Mouse (Mus musculus): ENCODE data around the gene Cst12. TPM values are rescaled to one million over a fixed set of nuclear protein-coding genes. Genes with fewer than 3 reads are reported as not detected.

Gene Cst12
- not detected for polyA plus RNA-seq (2014; fragmentation: Illumina TruSeq; extraction: RNeasy Lipid Tissue Mini Kit (QIAGEN cat#74804); ENCODE audit: low read depth, low replicate concordance)

DNA sequence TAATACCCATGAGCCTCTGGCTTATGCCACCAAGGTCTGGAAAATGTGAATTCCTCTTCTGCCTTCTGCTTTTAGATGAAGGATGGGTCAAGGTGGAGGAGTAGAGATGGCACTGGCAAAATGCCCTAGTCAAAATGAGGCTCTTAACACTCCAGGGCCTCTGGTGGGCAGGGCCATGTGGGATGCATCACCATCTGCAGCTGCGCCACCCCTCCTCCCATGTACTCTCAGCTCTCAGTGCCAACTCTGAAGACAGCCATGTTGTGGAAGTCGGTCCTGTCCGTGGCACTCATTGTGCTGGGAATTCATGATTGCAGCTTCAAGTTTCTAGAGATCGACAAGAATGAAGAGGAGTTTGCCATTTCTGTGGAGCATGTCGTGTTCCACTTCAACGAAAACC lies at the start of gene Cst12:
Gene Cst12 (plus strand): TSS at position 220 of the 400 bp plus-strand sequence.

GRCm38 (mm10) chr2:148750058-148750457 lies 39.1 kb upstream of the Cst12 start, which contains the start of gene Cstl1:
Cstl1 (plus strand) TSS chr2:148750358.

GRCm38 (mm10) chr2:148771397-148771796 lies 17.8 kb upstream of the Cst12 start, which contains the start of gene Cst11:
Cst11 (minus strand) TSS chr2:148771497.

DNA sequence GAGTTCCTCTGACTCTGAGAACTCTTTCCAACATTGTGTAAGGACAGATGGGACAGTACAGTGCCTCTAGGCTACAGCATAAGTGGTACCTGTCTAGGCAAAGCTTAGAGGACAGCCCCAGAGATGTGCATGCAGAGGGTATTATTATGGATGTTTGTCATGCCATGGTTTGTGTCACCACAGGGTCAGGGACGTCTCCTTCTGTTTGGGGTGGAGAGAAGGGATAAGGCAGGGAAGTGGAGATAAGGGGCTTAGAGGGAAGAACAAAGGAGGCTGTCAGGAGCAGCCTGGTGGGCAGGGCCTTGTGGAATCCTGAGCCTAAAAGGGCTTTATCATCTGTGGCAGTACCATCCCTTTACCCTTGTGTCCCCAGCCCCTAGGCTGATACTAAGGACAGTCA lies 7.5 kb upstream of the Cst12 start, which contains the start of gene 8030411F24Rik:
Gene 8030411F24Rik (plus strand): TSS at position 301 of the 400 bp plus-strand sequence.

DNA sequence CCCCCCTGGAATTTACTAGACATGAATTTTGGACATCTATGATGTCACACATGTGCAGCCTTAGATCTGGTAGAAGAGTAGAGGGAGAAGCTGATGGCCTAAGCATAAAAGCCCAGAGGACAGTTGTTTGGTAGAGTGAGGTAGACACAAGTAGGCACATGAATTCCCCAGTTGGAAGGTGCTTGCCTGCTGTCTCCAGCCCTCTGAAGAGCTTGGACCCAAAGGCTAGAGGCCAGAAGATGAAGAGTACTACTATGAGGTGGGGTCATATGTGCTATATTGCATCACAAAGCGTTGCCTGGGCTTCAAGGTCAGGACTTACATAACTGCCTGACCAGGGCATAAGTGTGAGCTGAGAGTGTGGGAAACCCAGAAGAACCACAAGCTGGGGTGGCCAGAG lies 9.3 kb downstream of the Cst12 start, which contains the start of gene Cst8:
Gene Cst8 (plus strand): TSS at position 301 of the 400 bp plus-strand sequence.

DNA sequence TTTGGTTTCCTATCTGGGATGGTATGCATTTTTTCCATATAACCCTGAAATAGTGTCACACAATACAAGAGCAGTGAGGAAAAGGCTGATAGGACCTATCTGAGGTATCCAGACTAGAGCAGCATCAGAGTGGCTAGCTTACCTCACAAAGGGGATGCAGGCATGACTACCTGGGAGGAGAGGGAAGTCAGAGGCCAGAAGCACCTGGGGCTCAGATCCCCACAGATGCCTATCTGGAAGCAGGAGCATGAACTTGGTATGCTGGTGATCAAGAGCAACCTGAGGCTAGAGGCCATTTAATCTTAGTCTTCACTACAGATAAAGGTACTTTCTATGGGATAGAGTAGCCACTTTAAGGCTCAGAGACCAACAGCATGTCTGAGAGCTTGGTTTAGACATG lies 30.7 kb downstream of the Cst12 start, which contains the start of gene Cst13:
Gene Cst13 (plus strand): TSS at position 173 of the 400 bp plus-strand sequence.

DNA sequence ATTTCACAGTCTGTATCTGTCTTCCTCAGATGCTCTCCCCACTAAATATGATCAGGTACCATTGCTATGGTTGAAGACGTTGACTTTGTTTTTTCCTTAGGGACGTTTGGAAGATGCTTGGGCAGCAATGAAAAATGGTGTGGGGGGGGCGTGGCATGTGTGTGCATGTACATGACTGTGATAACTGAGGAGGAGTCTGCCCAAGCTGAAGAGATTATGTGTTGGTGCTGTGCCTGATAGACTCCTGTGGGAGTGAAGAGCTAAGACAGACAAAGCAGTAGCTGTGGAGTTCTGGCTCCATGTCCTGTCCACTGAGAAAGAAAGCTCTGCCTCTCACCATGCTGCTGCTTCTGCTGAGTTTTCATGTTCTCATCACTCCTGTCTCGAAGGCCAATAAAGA lies 45.8 kb downstream of the Cst12 start, which contains the start of gene Cst9:
Gene Cst9 (plus strand): TSS at position 236 of the 400 bp plus-strand sequence.

Other genes with a start within 250 kb of the Cst12 start
- 5.0 TPM for gene Nxt1, start 116.8 kb upstream of the Cst12 start, polyA plus RNA-seq (2014; fragmentation: Illumina TruSeq; extraction: RNeasy Lipid Tissue Mini Kit (QIAGEN cat#74804); ENCODE audit: low read depth, low replicate concordance)
- gene Gzf1, start 108.3 kb upstream of the Cst12 start, polyA plus RNA-seq (2014; fragmentation: Illumina TruSeq; extraction: RNeasy Lipid Tissue Mini Kit (QIAGEN cat#74804); ENCODE audit: low read depth, low replicate concordance) = 46.1 TPM
- 2.3 TPM for gene Napb, start 56.9 kb upstream of the Cst12 start, polyA plus RNA-seq (2014; fragmentation: Illumina TruSeq; extraction: RNeasy Lipid Tissue Mini Kit (QIAGEN cat#74804); ENCODE audit: low read depth, low replicate concordance)
- not detected for gene Cstl1, start 39.0 kb upstream of the Cst12 start, polyA plus RNA-seq (2014; fragmentation: Illumina TruSeq; extraction: RNeasy Lipid Tissue Mini Kit (QIAGEN cat#74804); ENCODE audit: low read depth, low replicate concordance)
- not detected for gene Cst11, start 17.9 kb upstream of the Cst12 start, polyA plus RNA-seq (2014; fragmentation: Illumina TruSeq; extraction: RNeasy Lipid Tissue Mini Kit (QIAGEN cat#74804); ENCODE audit: low read depth, low replicate concordance)
- gene 8030411F24Rik, start 7.4 kb upstream of the Cst12 start, polyA plus RNA-seq (2014; fragmentation: Illumina TruSeq; extraction: RNeasy Lipid Tissue Mini Kit (QIAGEN cat#74804); ENCODE audit: low read depth, low replicate concordance) = not detected
- not detected for gene Cst8, start 9.4 kb downstream of the Cst12 start, polyA plus RNA-seq (2014; fragmentation: Illumina TruSeq; extraction: RNeasy Lipid Tissue Mini Kit (QIAGEN cat#74804); ENCODE audit: low read depth, low replicate concordance)
- gene Cst13, start 30.7 kb downstream of the Cst12 start, polyA plus RNA-seq (2014; fragmentation: Illumina TruSeq; extraction: RNeasy Lipid Tissue Mini Kit (QIAGEN cat#74804); ENCODE audit: low read depth, low replicate concordance) = not detected
- not detected for gene Cst9, start 45.8 kb downstream of the Cst12 start, polyA plus RNA-seq (2014; fragmentation: Illumina TruSeq; extraction: RNeasy Lipid Tissue Mini Kit (QIAGEN cat#74804); ENCODE audit: low read depth, low replicate concordance)
- not detected for gene 9230104L09Rik, start 75.7 kb downstream of the Cst12 start, polyA plus RNA-seq (2014; fragmentation: Illumina TruSeq; extraction: RNeasy Lipid Tissue Mini Kit (QIAGEN cat#74804); ENCODE audit: low read depth, low replicate concordance)
- gene Cst3, start 86.3 kb downstream of the Cst12 start, polyA plus RNA-seq (2014; fragmentation: Illumina TruSeq; extraction: RNeasy Lipid Tissue Mini Kit (QIAGEN cat#74804); ENCODE audit: low read depth, low replicate concordance) = 30.6 TPM
- not detected for gene Gm1330, start 213.9 kb downstream of the Cst12 start, polyA plus RNA-seq (2014; fragmentation: Illumina TruSeq; extraction: RNeasy Lipid Tissue Mini Kit (QIAGEN cat#74804); ENCODE audit: low read depth, low replicate concordance)
- not detected for gene Gm10750, start 227.9 kb downstream of the Cst12 start, polyA plus RNA-seq (2014; fragmentation: Illumina TruSeq; extraction: RNeasy Lipid Tissue Mini Kit (QIAGEN cat#74804); ENCODE audit: low read depth, low replicate concordance)

All from liver, adult 10 weeks (tissue).